Mouse (Mus musculus): ENCODE data around the gene Pla2g5.

- no peak for TF ChIP-seq POLR2A (IDR thresholded peaks at IDR 0.05; ENCODE audit: low read depth, low read length)
- no peak for TF ChIP-seq CTCF (IDR thresholded peaks at IDR 0.05; ENCODE audit: extremely low read depth, insufficient read depth, insufficient read length, insufficient replicate concordance)
These were observed 83.0 kb downstream of the Pla2g5 start for GRCm38 (mm10) chr4:138780300-138780699.
